Comparison of ENCODE assay signal across 28 mouse cellular contexts in the genomic region with DNA sequence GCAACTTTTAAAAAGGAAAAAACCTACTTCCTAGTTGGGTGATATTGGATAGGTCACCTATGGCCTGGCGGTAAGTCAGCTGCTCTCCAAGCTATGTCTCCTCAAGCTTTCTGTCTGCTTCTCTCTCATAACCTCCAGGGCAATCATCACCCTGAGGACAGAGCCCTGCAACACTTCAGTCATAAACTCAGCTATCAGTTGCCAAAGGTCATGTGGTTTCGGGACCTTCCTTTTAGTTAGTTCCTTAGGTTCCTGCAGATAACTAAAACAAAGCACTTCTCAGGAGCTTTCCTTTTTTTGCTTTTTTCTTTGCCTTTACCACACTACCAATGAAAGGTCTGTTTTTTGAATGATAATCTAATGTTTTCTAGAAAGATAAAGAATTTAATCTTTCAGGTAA. TPM values are rescaled to one million over a fixed set of nuclear protein-coding genes. Genes with fewer than 3 reads are reported as not detected.
A peak's percentile ranks its signal among the peaks of the same experiment; 100 is the strongest.
DNase-seq lines count a peak whose midpoint lies in the region; ATAC-seq and TF ChIP-seq lines count a peak whose summit lies in the region.
"Had no signal": no experiment of that assay in that cellular context is flagged by ENCODE, and none has a peak within 500 bp of the region (broad histone marks: within the 10 kb centered on the region; RNA-seq: fewer than 3 reads in every experiment).

No protein-coding gene starts in this region.

- no peaks in the 10 kb centered on the region for H3K27me3 ChIP-seq in heart, embryonic 11.5 days (ENCODE audit: control insufficient read depth, insufficient read depth, low read length)
- H3K27me3 ChIP-seq in liver, adult 2 months (ENCODE audit: control insufficient read depth, insufficient read depth, low read length): no peaks in the 10 kb centered on the region
- no peaks in the 10 kb centered on the region for H3K27me3 ChIP-seq in liver, postnatal 0 days (ENCODE audit: insufficient read depth, low read length)
- no peaks in the 10 kb centered on the region for H3K27me3 ChIP-seq in intestine, embryonic 16.5 days (replicated peaks; ENCODE audit: control insufficient read depth, insufficient read depth, low read length)
- H3K27me3 ChIP-seq: forebrain, embryonic 13.5 days; hindbrain, embryonic 15.5 days; limb, embryonic 13.5 days; midbrain, embryonic 13.5 days; neural tube, embryonic 13.5 days; Patski had no signal

- H3K36me3 ChIP-seq in heart, embryonic 11.5 days (ENCODE audit: control insufficient read depth, insufficient read depth, low read length): no peaks in the 10 kb centered on the region
- H3K36me3 ChIP-seq in liver, adult 2 months (ENCODE audit: control insufficient read depth, insufficient read depth, low read length): no peaks in the 10 kb centered on the region
- H3K36me3 ChIP-seq in liver, postnatal 0 days (replicated peaks; ENCODE audit: insufficient read depth, low read length): no peaks in the 10 kb centered on the region
- no peaks in the 10 kb centered on the region for H3K36me3 ChIP-seq in intestine, embryonic 16.5 days (ENCODE audit: control insufficient read depth, insufficient read depth, low read length)
- H3K36me3 ChIP-seq: G1E; hindbrain, embryonic 10.5 days; hindbrain, embryonic 15.5 days; limb, embryonic 13.5 days; midbrain, embryonic 13.5 days; neural tube, embryonic 13.5 days had no signal

- no peak for ATAC-seq in heart, embryonic 11.5 days (replicated peaks; ENCODE audit: insufficient number of reproducible peaks, low FRiP score, low TSS enrichment)
- ATAC-seq in liver, postnatal 0 days: no peak
- ATAC-seq in intestine, embryonic 16.5 days: peak; percentile 63
- ATAC-seq: forebrain, embryonic 13.5 days; inflammation-experienced regulatory T-cells, adult 6 months; lung, postnatal 0 days; midbrain, embryonic 13.5 days; Patski had no signal

- WGBS in heart, embryonic 11.5 days (ENCODE audit: insufficient replicate concordance): 28% methylated on average over 2 of the region's 2 CpGs
- 78% methylated on average over 2 of the region's 2 CpGs for WGBS in liver, adult 2 months
- 59% methylated on average over 2 of the region's 2 CpGs for WGBS in liver, postnatal 0 days (ENCODE audit: insufficient replicate concordance)
- WGBS in intestine, embryonic 16.5 days: 50% methylated on average over 2 of the region's 2 CpGs

- TF ChIP-seq EP300 in liver, postnatal 0 days (IDR thresholded peaks at IDR 0.05; ENCODE audit: low read depth): no peak

- TF ChIP-seq CTCF in liver, adult 2 months (IDR thresholded peaks at IDR 0.05; ENCODE audit: low read depth, low read length): no peak
- no peak for TF ChIP-seq CTCF in liver, postnatal 0 days (IDR thresholded peaks at IDR 0.05; ENCODE audit: low read depth)

- no peaks in the 10 kb centered on the region for H3K79me2 ChIP-seq in liver, adult 2 months (ENCODE audit: control insufficient read depth, insufficient read depth, low read length)

- H3K9ac ChIP-seq in heart, embryonic 11.5 days (ENCODE audit: low read depth, low read length): no peak overlapping the region
- no peak overlapping the region for H3K9ac ChIP-seq in liver, adult 2 months (ENCODE audit: low read depth, low read length)
- H3K9ac ChIP-seq in liver, postnatal 0 days (replicated peaks): no peak overlapping the region
- no peak overlapping the region for H3K9ac ChIP-seq in intestine, embryonic 16.5 days (ENCODE audit: low read depth, low read length)
- H3K9ac ChIP-seq: forebrain, embryonic 13.5 days; hindbrain, embryonic 15.5 days; limb, embryonic 13.5 days; midbrain, embryonic 13.5 days; neural tube, embryonic 13.5 days had no signal

- H3K4me1 ChIP-seq in heart, embryonic 11.5 days (ENCODE audit: control insufficient read depth, insufficient read depth, low read length): peaks cover 3% of the 10 kb centered on the region
- peaks cover 4% of the 10 kb centered on the region; the same call in 1 of the 2 replicates for H3K4me1 ChIP-seq in liver, adult 2 months (ENCODE audit: control insufficient read depth, insufficient read depth, low read length)
- H3K4me1 ChIP-seq in liver, postnatal 0 days (ENCODE audit: insufficient read depth): peaks cover 14% of the 10 kb centered on the region
- peaks cover 7% of the 10 kb centered on the region; the same call in 1 of the 2 replicates for H3K4me1 ChIP-seq in intestine, embryonic 16.5 days (ENCODE audit: control insufficient read depth, insufficient read depth, low read length)
- H3K4me1 ChIP-seq: forebrain, embryonic 13.5 days; hindbrain, embryonic 15.5 days; midbrain, embryonic 13.5 days; neural tube, embryonic 13.5 days had no signal

- H3K4me3 ChIP-seq in heart, embryonic 11.5 days (ENCODE audit: low read depth, low read length): no peak overlapping the region
- no peak overlapping the region for H3K4me3 ChIP-seq in liver, adult 2 months (ENCODE audit: insufficient read depth, low read depth, low read length)
- H3K4me3 ChIP-seq in liver, postnatal 0 days (ENCODE audit: low read depth, low read length): no peak overlapping the region
- H3K4me3 ChIP-seq in intestine, embryonic 16.5 days (ENCODE audit: low read length): no peak overlapping the region
- H3K4me3 ChIP-seq: forebrain, embryonic 13.5 days; hindbrain, embryonic 10.5 days; hindbrain, embryonic 15.5 days; limb, embryonic 13.5 days; midbrain, embryonic 13.5 days; neural tube, embryonic 13.5 days had no signal

- intact Hi-C loops in left cerebral cortex, postnatal 4 days (cut with DNase I): no loop called here

- DNase-seq in heart, adult 11 months: peak; percentile 66
- no peak for DNase-seq in liver, adult 2 months (ENCODE audit: extremely low read depth, low read depth, low spot score)
- no peak for DNase-seq in liver, postnatal 0 days
- DNase-seq in urinary bladder, postnatal 36 days (ENCODE audit: low spot score in 2 of 2): no peak
- no peak for DNase-seq in left cerebral cortex, postnatal 4 days
- DNase-seq: adrenal gland, postnatal 14 days; cerebellum, adult 11 months; cerebellum, adult 9-10 months; cerebellum, postnatal 36 days; gastrocnemius, postnatal 14 days; heart, postnatal 10 days; kidney, adult 8-10 months; kidney, postnatal 4 days; lung, adult 18-20 months; lung, postnatal 4 days had no signal

- H3K27ac ChIP-seq in heart, embryonic 11.5 days (ENCODE audit: low read depth, low read length): no peak overlapping the region
- peak overlapping the region; percentile 32; the same call in 1 of the 2 replicates for H3K27ac ChIP-seq in liver, adult 2 months (replicated peaks; ENCODE audit: insufficient read depth, low read depth, low read length)
- H3K27ac ChIP-seq in liver, postnatal 0 days (ENCODE audit: low read depth): no peak overlapping the region
- peak overlapping the region; percentile 43; the same call in 1 of the 2 replicates for H3K27ac ChIP-seq in intestine, embryonic 16.5 days (ENCODE audit: low read length)
- H3K27ac ChIP-seq: forebrain, embryonic 13.5 days; hindbrain, embryonic 10.5 days; hindbrain, embryonic 15.5 days; kidney, postnatal 0 days; limb, embryonic 13.5 days; midbrain, embryonic 13.5 days; neural tube, embryonic 13.5 days had no signal

- no peaks in the 10 kb centered on the region for H3K9me3 ChIP-seq in heart, embryonic 11.5 days (replicated peaks; ENCODE audit: control insufficient read depth, low read length)
- H3K9me3 ChIP-seq in liver, postnatal 0 days (ENCODE audit: low read length): no peaks in the 10 kb centered on the region
- H3K9me3 ChIP-seq in intestine, embryonic 16.5 days (ENCODE audit: control insufficient read depth, low read length): no peaks in the 10 kb centered on the region
- H3K9me3 ChIP-seq: forebrain, embryonic 13.5 days; G1E; hindbrain, embryonic 10.5 days; hindbrain, embryonic 15.5 days; limb, embryonic 13.5 days; midbrain, embryonic 13.5 days; neural tube, embryonic 13.5 days had no signal

- TF ChIP-seq POLR2A in liver, adult 2 months (IDR thresholded peaks at IDR 0.05; ENCODE audit: extremely low read depth, insufficient read depth, low read length): no peak

- no peak overlapping the region for H3K4me2 ChIP-seq in heart, embryonic 11.5 days
- no peak overlapping the region for H3K4me2 ChIP-seq in liver, postnatal 0 days (ENCODE audit: low read depth, low read length)
- no peak overlapping the region for H3K4me2 ChIP-seq in intestine, embryonic 16.5 days (ENCODE audit: low read depth, low read length)
- H3K4me2 ChIP-seq: forebrain, embryonic 13.5 days; hindbrain, embryonic 15.5 days; limb, embryonic 13.5 days; midbrain, embryonic 13.5 days; neural tube, embryonic 13.5 days had no signal

RNA-seq across cellular contexts. Expression of a gene that starts 13.1 kb away (rescaled TPM):
- 5.3 and 5.9 TPM in 2 replicates for polyA plus RNA-seq in heart, embryonic 11.5 days (2014; fragmentation: Nextera tagmentation; extraction: Ambion mirVana)
- total RNA-seq in liver, adult 2 months (2014; rRNA removed): 3.7 and 3.9 TPM in 2 replicates
- 1.4 and 2.0 TPM in 2 replicates for polyA plus RNA-seq in liver, adult 2 months (2012; rRNA removed)
- 1.5 and 1.8 TPM in 2 replicates for polyA plus RNA-seq in liver, postnatal 0 days (2015; fragmentation: Nextera tagmentation; extraction: Ambion mirVana)
- polyA plus RNA-seq in intestine, embryonic 16.5 days (2015; fragmentation: Nextera tagmentation; extraction: Ambion mirVana): 2.9 TPM in 2 replicates
- 10 to 100 TPM; 89.7 to 92.1 TPM for total RNA-seq in left cerebral cortex, postnatal 4 days (2021)

Comparison
In these comparisons a context has a peak if more than half of its experiments do, and no peak if none do; other contexts are left out.
1. H3K27ac ChIP-seq: peak in liver, adult 2 months (single experiment) and intestine, embryonic 16.5 days (single experiment); none in heart, embryonic 11.5 days (single experiment) and liver, postnatal 0 days (single experiment).